Mouse (Mus musculus): ENCODE measurements at regions not wholly inside any gene's neighbourhood (a gene's known extent, or its start where the extent isn't known, plus 50 kb on each side); places are given as distances from the start of the nearest gene placed in this dataset.

DNA sequence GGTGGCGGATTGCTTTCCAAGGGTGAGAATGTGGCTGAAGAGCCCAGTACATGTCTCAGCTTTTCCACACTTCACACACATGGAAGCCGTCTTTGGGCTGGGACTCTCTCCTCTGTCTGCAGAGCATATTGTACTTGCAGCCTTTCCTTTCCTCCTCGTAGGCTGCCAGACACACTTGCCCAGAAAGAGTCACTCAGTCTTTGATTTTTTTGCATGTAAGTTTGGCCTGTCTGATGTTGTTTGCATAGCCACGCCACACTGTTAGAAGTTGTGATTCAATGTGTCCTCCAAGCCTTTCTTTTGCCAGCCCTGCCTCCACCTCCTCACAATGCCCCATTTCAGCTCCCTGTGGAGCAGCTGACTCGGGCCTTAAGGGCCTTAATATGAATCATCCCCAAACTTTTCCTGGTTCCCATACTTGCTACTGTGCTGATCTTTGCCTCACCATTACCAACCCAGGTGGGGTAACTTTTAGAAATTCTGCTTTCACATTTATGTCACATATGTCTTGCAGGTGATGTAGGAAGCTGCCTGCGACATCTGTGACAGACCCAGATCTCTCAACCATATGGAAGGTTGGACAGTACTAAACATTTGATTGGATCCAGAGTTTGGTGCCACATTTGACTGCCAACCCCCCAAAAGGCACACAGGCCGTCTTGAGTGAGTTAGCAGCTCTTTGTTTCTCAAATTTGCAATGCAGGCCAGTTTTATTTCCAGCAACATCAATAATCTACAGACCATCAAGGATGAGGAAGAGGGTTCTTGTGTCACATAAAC, 663.7 kb upstream of the Mms22l start:
- 60% methylated on average over 7 of the region's 7 CpGs for WGBS
- H3K4me3 ChIP-seq, result no peak overlapping the region
- H3K27me3 ChIP-seq, result no peaks in the 10 kb centered on the region
- ATAC-seq (ENCODE audit: insufficient number of reproducible peaks, low FRiP score, low TSS enrichment, low read depth), result no peak
- H3K4me1 ChIP-seq, result no peaks in the 10 kb centered on the region
- H3K9ac ChIP-seq, result no peak overlapping the region
- H3K27ac ChIP-seq, result no peak overlapping the region
- H3K9me3 ChIP-seq, result no peaks in the 10 kb centered on the region
- H3K4me2 ChIP-seq, result no peak overlapping the region
- H3K36me3 ChIP-seq, result no peaks in the 10 kb centered on the region

DNA sequence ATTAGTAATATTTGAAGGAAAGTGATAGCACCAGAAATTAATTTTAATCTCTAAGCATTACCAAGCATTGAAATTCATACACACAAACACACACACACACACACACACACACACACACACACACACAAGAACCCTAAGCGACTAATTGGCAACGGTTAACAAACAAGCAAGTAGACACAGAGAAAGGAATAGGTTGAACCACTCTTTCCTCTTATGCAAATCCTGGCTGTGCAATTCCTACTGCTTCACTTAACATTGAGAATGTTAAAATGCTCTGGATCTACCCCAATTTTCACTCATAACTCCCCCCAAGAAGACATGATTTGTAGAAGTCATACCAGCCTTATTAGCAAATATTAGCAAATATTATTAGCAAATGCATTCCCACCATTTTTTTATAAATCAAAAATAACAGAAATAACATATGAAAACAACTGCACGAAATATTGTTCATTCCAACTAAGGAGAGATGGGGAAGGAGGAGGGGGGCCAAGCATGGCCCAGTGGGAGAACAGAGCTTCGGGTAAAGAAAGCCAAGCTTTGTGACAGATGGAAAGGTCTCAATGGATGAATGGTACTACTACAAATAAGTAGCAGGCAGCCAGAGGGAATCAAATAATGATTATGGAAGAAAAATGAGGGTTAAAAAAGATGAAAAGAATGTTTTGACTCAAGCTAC, 652.5 kb upstream of the Mms22l start:
- H3K4me1 ChIP-seq, result no peaks in the 10 kb centered on the region
- no peak overlapping the region for H3K4me2 ChIP-seq
- H3K36me3 ChIP-seq, result no peaks in the 10 kb centered on the region
- H3K9ac ChIP-seq, result no peak overlapping the region
- no peaks in the 10 kb centered on the region for H3K9me3 ChIP-seq
- no peak for ATAC-seq (ENCODE audit: insufficient number of reproducible peaks, low FRiP score, low TSS enrichment, low read depth)
- H3K27ac ChIP-seq, result no peak overlapping the region
- WGBS, result 78% methylated on average over 4 of the region's 4 CpGs
- H3K27me3 ChIP-seq, result no peaks in the 10 kb centered on the region
- no peak overlapping the region for H3K4me3 ChIP-seq

DNA sequence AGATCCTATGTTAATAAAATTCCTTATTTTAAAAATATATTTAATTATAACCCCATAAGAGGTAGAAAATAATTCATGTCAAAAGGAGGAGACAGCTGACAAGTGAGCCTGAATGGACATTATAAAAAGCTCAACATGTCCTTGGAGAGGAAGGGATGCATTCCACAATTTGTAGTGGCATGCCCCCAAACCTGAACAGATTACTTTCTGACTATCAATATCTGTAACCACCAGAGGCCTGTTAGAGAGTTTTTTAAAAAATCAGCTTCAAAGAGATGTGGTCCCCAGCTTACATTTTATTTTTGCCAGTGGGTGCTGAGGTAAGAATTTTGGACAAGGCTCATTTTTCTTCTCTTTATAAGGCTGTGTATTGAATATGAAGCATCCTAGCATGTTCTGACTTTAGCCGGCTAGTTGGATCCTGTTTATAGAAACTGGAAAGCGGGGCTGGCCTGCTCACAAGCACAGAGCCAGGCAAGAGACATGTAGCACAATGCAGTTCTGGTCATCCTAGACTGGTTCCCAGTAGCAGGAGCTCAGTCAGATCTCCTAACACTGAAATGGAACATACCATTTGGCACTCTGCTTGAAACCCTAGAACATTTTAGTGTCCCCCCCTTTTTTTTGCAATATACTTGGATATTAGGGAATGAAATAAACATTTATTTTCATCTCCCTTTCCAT, 651.8 kb upstream of the Mms22l start:
- H3K27ac ChIP-seq, result no peak overlapping the region
- ATAC-seq (ENCODE audit: insufficient number of reproducible peaks, low FRiP score, low TSS enrichment, low read depth), result no peak

DNA sequence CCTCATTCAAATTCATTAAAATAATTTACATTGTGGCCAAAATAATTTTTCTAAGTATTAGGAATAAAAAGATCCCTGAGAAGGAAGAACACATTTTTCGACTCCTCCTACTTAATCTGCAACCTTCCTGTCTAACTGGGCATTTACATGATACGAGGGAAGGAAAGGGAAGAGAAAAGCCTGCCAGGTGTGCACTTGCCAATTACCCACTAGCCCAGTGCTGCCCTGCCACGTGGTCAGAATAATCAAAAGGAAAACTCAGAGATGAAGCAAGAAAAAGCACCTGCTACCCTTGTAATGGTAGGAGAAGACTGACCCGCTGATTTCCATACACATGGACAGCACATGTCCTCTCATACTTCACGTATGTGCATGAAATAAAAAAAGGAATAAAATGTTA, 651.0 kb upstream of the Mms22l start:
- Histone ChIP-seq H3K4me2 (no peak overlapping the region), H3K4me3 (no peak overlapping the region), H3K9me3 (no peaks in the 10 kb centered on the region), H3K4me1 (no peaks in the 10 kb centered on the region), H3K9ac (no peak overlapping the region), H3K36me3 (no peaks in the 10 kb centered on the region), H3K27ac (no peak overlapping the region), H3K27me3 (no peaks in the 10 kb centered on the region)
- ATAC-seq (ENCODE audit: insufficient number of reproducible peaks, low FRiP score, low TSS enrichment, low read depth), result no peak
- WGBS, result 61% methylated on average over 5 of the region's 5 CpGs

More for the DNA sequence above, 651.8 kb upstream of the Mms22l start:
- Histone ChIP-seq H3K4me2 (no peak overlapping the region), H3K4me3 (no peak overlapping the region), H3K4me1 (no peaks in the 10 kb centered on the region), H3K36me3 (no peaks in the 10 kb centered on the region), H3K27me3 (no peaks in the 10 kb centered on the region), H3K9ac (no peak overlapping the region), H3K9me3 (no peaks in the 10 kb centered on the region)
- WGBS, result 79% methylated on average over 2 of the region's 2 CpGs

DNA sequence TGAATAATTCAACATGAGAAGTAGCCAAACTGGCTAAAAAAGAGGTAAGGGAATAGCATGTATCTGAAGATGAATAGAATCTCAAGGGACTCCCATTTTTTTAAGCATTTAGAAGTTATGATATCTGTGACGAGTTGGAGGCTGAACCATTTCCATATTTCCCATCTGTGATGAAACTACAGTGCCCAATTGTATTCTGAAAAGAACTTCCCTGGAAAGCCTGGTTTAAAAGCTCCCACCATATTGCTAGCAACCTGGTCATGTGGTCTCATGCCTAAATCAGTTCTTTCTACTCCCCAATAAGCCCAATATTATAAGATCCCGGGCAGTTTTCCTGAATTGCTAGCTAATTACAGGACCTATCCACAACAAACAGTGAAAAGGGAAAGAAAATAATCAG, 645.6 kb upstream of the Mms22l start:
- H3K4me3 ChIP-seq, result no peak overlapping the region
- no peaks in the 10 kb centered on the region for H3K36me3 ChIP-seq
- no peaks in the 10 kb centered on the region for H3K4me1 ChIP-seq
- WGBS, result 81% methylated on average over 2 of the region's 2 CpGs
- H3K9ac ChIP-seq, result no peak overlapping the region
- no peaks in the 10 kb centered on the region for H3K9me3 ChIP-seq
- ATAC-seq (ENCODE audit: insufficient number of reproducible peaks, low FRiP score, low TSS enrichment, low read depth), result no peak
- no peaks in the 10 kb centered on the region for H3K27me3 ChIP-seq
- no peak overlapping the region for H3K4me2 ChIP-seq
- no peak overlapping the region for H3K27ac ChIP-seq

DNA sequence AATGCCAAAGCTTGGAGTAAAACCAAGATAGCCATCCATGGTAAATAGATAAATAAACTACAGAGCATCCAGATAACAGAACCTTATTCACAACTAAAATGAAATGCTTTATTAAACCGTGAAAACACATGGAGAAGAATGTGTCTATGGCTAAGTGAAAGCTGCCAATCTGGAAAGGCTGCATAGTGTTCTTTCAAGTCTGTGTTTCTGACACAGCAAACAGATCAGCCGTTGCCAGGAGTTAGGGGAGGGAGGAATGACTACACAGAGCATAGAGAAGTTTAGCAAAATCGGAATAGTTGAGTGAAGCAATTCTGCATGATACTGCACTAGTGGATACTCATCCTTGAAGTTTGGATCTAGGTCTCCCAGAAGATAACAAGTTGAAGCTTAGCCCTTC, 633.8 kb upstream of the Mms22l start:
- 75% methylated on average over 3 of the region's 3 CpGs for WGBS
- no peak overlapping the region for H3K27ac ChIP-seq

DNA sequence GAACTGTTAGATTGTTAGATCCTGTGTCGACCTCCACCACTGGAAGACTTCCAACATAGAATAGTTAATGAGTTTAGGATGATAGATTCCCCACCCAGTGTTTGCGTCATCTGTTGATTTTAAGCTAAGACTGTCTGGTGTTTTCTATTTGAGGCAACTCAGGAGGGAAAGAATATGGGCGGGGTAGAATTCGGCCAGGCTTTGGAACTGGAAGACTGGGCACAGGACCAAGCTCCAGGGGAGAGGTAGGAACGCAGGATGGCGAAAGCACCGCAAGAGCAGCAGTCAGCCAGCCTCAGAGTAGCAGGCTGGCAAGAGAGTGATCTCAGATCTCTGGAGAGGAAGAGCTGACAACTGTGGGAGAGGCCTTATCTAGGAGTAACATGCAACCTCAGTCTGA, 616.2 kb upstream of the Mms22l start:
- Histone ChIP-seq H3K27me3 (no peaks in the 10 kb centered on the region), H3K27ac (no peak overlapping the region), H3K4me3 (no peak overlapping the region), H3K4me2 (no peak overlapping the region), H3K9ac (no peak overlapping the region), H3K4me1 (no peaks in the 10 kb centered on the region), H3K36me3 (no peaks in the 10 kb centered on the region), H3K9me3 (no peaks in the 10 kb centered on the region)
- 75% methylated on average over 7 of the region's 7 CpGs for WGBS
- no peak for ATAC-seq (ENCODE audit: insufficient number of reproducible peaks, low FRiP score, low TSS enrichment, low read depth)

More for the DNA sequence above, 633.8 kb upstream of the Mms22l start:
- Histone ChIP-seq H3K36me3 (no peaks in the 10 kb centered on the region), H3K4me2 (no peak overlapping the region), H3K27me3 (no peaks in the 10 kb centered on the region), H3K9me3 (no peaks in the 10 kb centered on the region), H3K9ac (no peak overlapping the region), H3K4me1 (no peaks in the 10 kb centered on the region), H3K4me3 (no peak overlapping the region)
- no peak for ATAC-seq (ENCODE audit: insufficient number of reproducible peaks, low FRiP score, low TSS enrichment, low read depth)

DNA sequence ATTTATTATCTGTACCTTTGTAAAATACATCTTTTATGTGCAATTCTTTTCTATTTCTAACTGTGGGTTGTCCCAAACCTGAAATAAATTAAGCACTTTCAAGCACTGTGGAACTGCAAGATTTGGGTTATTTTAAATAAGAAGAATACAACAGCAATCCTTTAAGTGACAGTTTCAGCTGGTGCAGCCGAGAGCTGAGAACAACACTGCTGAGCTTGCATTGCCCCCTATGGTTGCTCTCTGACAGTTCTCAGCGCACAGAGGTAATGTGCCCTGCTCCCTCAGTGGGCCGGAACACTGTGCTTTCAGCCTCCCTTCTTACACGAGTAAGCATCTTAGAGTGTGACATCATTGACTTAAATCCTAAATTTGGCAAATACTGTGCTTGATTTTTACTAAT, 582.9 kb upstream of the Mms22l start:
- Histone ChIP-seq H3K9me3 (no peaks in the 10 kb centered on the region), H3K9ac (no peak overlapping the region), H3K4me2 (no peak overlapping the region), H3K4me3 (no peak overlapping the region), H3K27me3 (no peaks in the 10 kb centered on the region), H3K27ac (no peak overlapping the region), H3K36me3 (no peaks in the 10 kb centered on the region), H3K4me1 (no peaks in the 10 kb centered on the region)
- ATAC-seq (ENCODE audit: insufficient number of reproducible peaks, low FRiP score, low TSS enrichment, low read depth), result no peak
- 24% methylated on average over 4 of the region's 4 CpGs for WGBS

DNA sequence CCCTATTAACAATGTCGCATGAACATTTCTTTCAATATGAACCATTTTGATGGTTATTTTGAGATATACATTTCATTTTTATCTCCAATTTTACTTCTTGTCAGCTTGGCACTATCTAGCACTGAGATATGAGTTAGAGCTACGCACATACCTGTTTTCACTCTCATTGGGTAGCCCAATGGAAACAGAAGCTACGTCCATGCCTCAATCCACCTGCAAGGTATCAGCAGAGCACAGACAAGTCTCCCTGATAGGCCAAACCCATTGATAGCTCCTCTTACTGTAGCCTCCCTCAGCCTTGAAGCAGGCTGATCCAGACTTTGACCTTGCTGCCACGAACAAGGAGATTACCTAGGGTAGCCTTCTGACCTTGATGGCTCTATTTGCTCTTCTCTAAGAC, 582.4 kb upstream of the Mms22l start:
- Histone ChIP-seq H3K4me2 (no peak overlapping the region), H3K4me3 (no peak overlapping the region), H3K4me1 (no peaks in the 10 kb centered on the region), H3K9ac (no peak overlapping the region), H3K9me3 (no peaks in the 10 kb centered on the region), H3K27ac (no peak overlapping the region), H3K36me3 (no peaks in the 10 kb centered on the region), H3K27me3 (no peaks in the 10 kb centered on the region)
- ATAC-seq (ENCODE audit: insufficient number of reproducible peaks, low FRiP score, low TSS enrichment, low read depth), result no peak
- 72% methylated on average over 4 of the region's 4 CpGs for WGBS

DNA sequence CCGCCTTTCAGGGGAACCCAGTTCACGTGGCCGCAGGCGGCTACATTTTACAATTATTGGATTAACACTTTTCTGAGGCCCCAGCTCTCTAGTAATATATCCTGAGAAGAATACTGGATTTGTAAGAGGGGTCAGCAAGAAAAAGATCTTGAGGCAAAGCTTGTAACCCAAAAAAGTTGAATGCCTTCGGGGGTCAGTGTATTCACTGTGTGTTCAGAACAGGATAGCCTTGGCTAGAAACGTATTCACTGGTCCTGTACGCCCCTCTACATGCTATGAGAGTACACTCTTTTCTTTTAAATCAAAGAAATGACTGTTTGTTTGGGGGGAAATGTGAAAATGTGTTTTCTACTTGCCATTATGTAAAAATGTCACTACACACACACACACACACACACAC, 581.8 kb upstream of the Mms22l start:
- H3K9ac ChIP-seq, result no peak overlapping the region
- no peaks in the 10 kb centered on the region for H3K36me3 ChIP-seq
- no peaks in the 10 kb centered on the region for H3K9me3 ChIP-seq
- WGBS, result 76% methylated on average over 7 of the region's 7 CpGs
- no peak overlapping the region for H3K27ac ChIP-seq
- no peak for ATAC-seq (ENCODE audit: insufficient number of reproducible peaks, low FRiP score, low TSS enrichment, low read depth)
- no peak overlapping the region for H3K4me3 ChIP-seq
- no peaks in the 10 kb centered on the region for H3K27me3 ChIP-seq
- H3K4me1 ChIP-seq, result no peaks in the 10 kb centered on the region
- no peak overlapping the region for H3K4me2 ChIP-seq

DNA sequence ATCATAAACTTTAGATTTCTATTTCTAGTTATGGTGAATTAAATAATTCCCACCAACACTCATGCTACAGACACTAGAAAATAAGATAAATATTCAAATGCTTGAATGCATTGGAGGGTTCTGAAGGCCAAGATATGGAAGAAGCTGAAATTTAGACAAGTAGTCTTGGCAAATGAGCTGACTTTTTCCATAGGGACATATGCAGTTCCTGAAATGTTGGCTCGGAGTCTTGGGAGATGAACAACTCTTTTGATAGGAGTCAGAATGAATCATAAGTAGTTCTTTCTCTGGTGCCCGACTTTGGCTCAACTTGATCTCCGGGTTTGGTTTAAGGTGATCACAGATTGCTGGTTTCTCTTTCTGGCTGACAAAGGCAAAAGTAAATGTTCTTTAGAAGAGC, 574.7 kb upstream of the Mms22l start:
- no peak for ATAC-seq (ENCODE audit: insufficient number of reproducible peaks, low FRiP score, low TSS enrichment, low read depth)

DNA sequence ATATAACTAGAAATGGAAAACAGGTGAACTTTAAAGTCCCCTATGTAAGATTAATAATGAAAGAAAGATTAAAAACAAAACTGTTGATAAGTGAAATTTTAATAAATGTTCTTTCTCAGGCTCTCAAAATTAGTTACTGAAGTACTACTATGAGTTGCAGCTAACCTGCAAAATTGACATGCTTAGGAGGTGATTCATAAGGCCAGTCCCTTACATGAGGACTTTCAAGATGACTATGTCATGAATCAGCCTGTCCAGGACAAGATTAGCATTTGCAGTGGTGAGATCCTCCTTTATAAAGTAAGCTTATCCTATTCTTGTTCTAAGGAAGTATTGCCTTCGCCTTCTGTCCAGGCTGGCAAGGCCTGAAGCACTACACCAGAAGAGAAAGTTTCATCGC, 542.1 kb upstream of the Mms22l start:
- Histone ChIP-seq H3K27ac (no peak overlapping the region), H3K36me3 (no peaks in the 10 kb centered on the region), H3K9ac (no peak overlapping the region), H3K4me1 (no peaks in the 10 kb centered on the region), H3K9me3 (no peaks in the 10 kb centered on the region), H3K4me2 (no peak overlapping the region), H3K4me3 (no peak overlapping the region), H3K27me3 (no peaks in the 10 kb centered on the region)
- ATAC-seq (ENCODE audit: insufficient number of reproducible peaks, low FRiP score, low TSS enrichment, low read depth), result no peak
- WGBS, result 83% methylated on average over 2 of the region's 2 CpGs

More for the DNA sequence above, 574.7 kb upstream of the Mms22l start:
- no peak overlapping the region for H3K27ac ChIP-seq
- no peaks in the 10 kb centered on the region for H3K9me3 ChIP-seq
- WGBS, result 85% methylated on average over 3 of the region's 3 CpGs
- no peak overlapping the region for H3K4me3 ChIP-seq
- no peak overlapping the region for H3K9ac ChIP-seq
- H3K36me3 ChIP-seq, result no peaks in the 10 kb centered on the region
- H3K4me2 ChIP-seq, result no peak overlapping the region
- H3K4me1 ChIP-seq, result no peaks in the 10 kb centered on the region
- H3K27me3 ChIP-seq, result no peaks in the 10 kb centered on the region
